Comparison of ENCODE assay signal across 8 mouse cellular contexts in the genomic region with DNA sequence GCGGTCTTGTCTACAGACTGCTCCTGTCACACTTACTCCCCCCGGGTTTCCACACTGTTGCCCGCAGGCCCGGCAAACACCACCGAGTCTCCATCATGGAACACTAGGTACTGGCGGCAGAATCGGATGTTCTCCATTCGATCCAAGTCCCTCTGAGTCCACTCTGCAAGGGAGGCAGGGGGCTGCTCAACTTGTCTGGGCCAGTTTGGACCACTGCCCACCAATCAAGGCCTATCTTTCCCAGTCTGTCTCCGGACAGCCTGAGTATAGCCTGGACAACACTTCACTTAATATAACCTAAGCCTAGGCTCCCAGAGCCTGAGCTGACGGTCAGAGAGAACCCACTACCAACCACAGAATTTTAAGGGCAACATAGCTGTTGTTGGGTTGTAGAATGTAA. TPM values are rescaled to one million over a fixed set of nuclear protein-coding genes. Genes with fewer than 3 reads are reported as not detected.
DNase-seq lines count a peak whose midpoint lies in the region; ATAC-seq and TF ChIP-seq lines count a peak whose summit lies in the region.

No protein-coding gene starts in this region.

- TF ChIP-seq POLR2A in MEL (IDR thresholded peaks at IDR 0.05; ENCODE audit: control insufficient read depth in 1 of 2, insufficient read depth in 1 of 2, low read depth in 1 of 2, low read length in 2 of 2, poor library complexity in 1 of 2) = no peak

- H3K9me3 ChIP-seq in heart, embryonic 16.5 days (replicated peaks; ENCODE audit: control insufficient read depth, low read length) = no peaks in the 10 kb centered on the region
- H3K9me3 ChIP-seq in MEL (replicated peaks; ENCODE audit: insufficient read depth, low read length) = no peaks in the 10 kb centered on the region
- H3K9me3 ChIP-seq in hindbrain, embryonic 11.5 days (ENCODE audit: control insufficient read depth, low read length) = no peaks in the 10 kb centered on the region
- H3K9me3 ChIP-seq in midbrain, embryonic 13.5 days = no peaks in the 10 kb centered on the region

- H3K27ac ChIP-seq in heart, embryonic 16.5 days (ENCODE audit: low read length) = peak overlapping the region; percentile 84
- H3K27ac ChIP-seq in MEL (ENCODE audit: control insufficient read depth, low read depth, low read length) = 0 out of 2 replicates have a peak overlapping the region, but pooled peaks have one; percentile 2
- no peak overlapping the region for H3K27ac ChIP-seq in hindbrain, embryonic 11.5 days (ENCODE audit: low read depth, low read length)
- no peak overlapping the region for H3K27ac ChIP-seq in midbrain, embryonic 13.5 days

- peaks cover 10% of the 10 kb centered on the region for H3K79me2 ChIP-seq in MEL (ENCODE audit: control insufficient read depth, insufficient read depth, low read length, poor library complexity)

- no peak for TF ChIP-seq EP300 in MEL (IDR thresholded peaks at IDR 0.05; ENCODE audit: low read depth in 1 of 2, low read length in 2 of 2)

- H3K36me3 ChIP-seq in heart, embryonic 16.5 days (ENCODE audit: control insufficient read depth, insufficient read depth) = peaks cover 21% of the 10 kb centered on the region
- H3K36me3 ChIP-seq in MEL (ENCODE audit: control insufficient read depth in 1 of 2, insufficient read depth in 2 of 2, low read length in 2 of 2) = no peaks in the 10 kb centered on the region; a peak in 1 of 4 replicates
- peaks cover 5% of the 10 kb centered on the region; the same call in 1 of the 2 replicates for H3K36me3 ChIP-seq in hindbrain, embryonic 11.5 days (ENCODE audit: control insufficient read depth, insufficient read depth, low read length)
- peaks cover 44% of the 10 kb centered on the region for H3K36me3 ChIP-seq in midbrain, embryonic 13.5 days

- DNase-seq in heart, adult 18-20 months = no peak
- DNase-seq in MEL (ENCODE audit: low read depth, low spot score) = no peak
- DNase-seq in hindbrain, embryonic 11.5 days (ENCODE audit: low spot score) = no peak
- DNase-seq in layer of hippocampus, adult 8-10 months (ENCODE audit: low spot score in 2 of 2) = no peak
- DNase-seq in kidney, adult 9 months = no peak

- peak overlapping the region; percentile 99 for H3K4me2 ChIP-seq in heart, embryonic 16.5 days (ENCODE audit: low read depth, low read length)
- peak overlapping the region; percentile 90 for H3K4me2 ChIP-seq in hindbrain, embryonic 11.5 days (replicated peaks; ENCODE audit: low read depth, low read length)
- H3K4me2 ChIP-seq in midbrain, embryonic 13.5 days (replicated peaks) = peak overlapping the region; percentile 93

- H3K9ac ChIP-seq in heart, embryonic 16.5 days (ENCODE audit: low read length) = peak overlapping the region; percentile 90
- H3K9ac ChIP-seq in MEL (ENCODE audit: control insufficient read depth, low read depth, low read length, poor library complexity, severe bottlenecking) = peak overlapping the region; percentile 93
- peak overlapping the region; percentile 80 for H3K9ac ChIP-seq in hindbrain, embryonic 11.5 days (ENCODE audit: low read depth, low read length)
- H3K9ac ChIP-seq in midbrain, embryonic 13.5 days (replicated peaks) = peak overlapping the region; percentile 70

- no peak for ATAC-seq in heart, embryonic 16.5 days (replicated peaks; ENCODE audit: extremely low read depth, insufficient read depth, low FRiP score)
- ATAC-seq in hindbrain, embryonic 11.5 days (ENCODE audit: low FRiP score) = no peak
- 0 out of 2 replicates have a peak, but pooled peaks have one; percentile 1 for ATAC-seq in midbrain, embryonic 13.5 days
- ATAC-seq in megakaryocyte-erythroid progenitor cell, adult 5-6 weeks (replicated peaks; ENCODE audit: low FRiP score, low TSS enrichment, poor library complexity, severe bottlenecking) = no peak

- H3K4me3 ChIP-seq in heart, embryonic 16.5 days (ENCODE audit: low read length) = peak overlapping the region; percentile 82
- peak overlapping the region; percentile 77 to 82 for H3K4me3 ChIP-seq in MEL (ENCODE audit: control insufficient read depth in 1 of 2, insufficient read depth in 1 of 2, low read depth in 2 of 2, low read length in 2 of 2)
- H3K4me3 ChIP-seq in hindbrain, embryonic 11.5 days (ENCODE audit: low read depth, low read length) = peak overlapping the region; percentile 77
- peak overlapping the region; percentile 59 for H3K4me3 ChIP-seq in midbrain, embryonic 13.5 days (replicated peaks)

- no peak for TF ChIP-seq RAD21 in MEL (IDR thresholded peaks at IDR 0.05; ENCODE audit: low read depth, low read length)

- TF ChIP-seq CTCF in MEL (IDR thresholded peaks at IDR 0.05 in 2 of 3, conservative IDR thresholded peaks at IDR 0.05 in 1 of 3; ENCODE audit: control insufficient read depth in 1 of 3, insufficient read depth in 1 of 3, low read depth in 2 of 3, low read length in 3 of 3, poor library complexity in 1 of 3, severe bottlenecking in 1 of 3) = no peak

- WGBS in heart, embryonic 16.5 days = 63% methylated on average over 10 of the region's 10 CpGs
- WGBS in hindbrain, embryonic 11.5 days = 74% methylated on average over 10 of the region's 10 CpGs
- 76% methylated on average over 10 of the region's 10 CpGs for WGBS in midbrain, embryonic 13.5 days

- H3K4me1 ChIP-seq in heart, embryonic 16.5 days (ENCODE audit: control insufficient read depth, insufficient read depth, low read length) = peaks cover 20% of the 10 kb centered on the region; the same call in 1 of the 2 replicates
- H3K4me1 ChIP-seq in MEL (ENCODE audit: control insufficient read depth in 1 of 2, insufficient read depth in 2 of 2, low read length in 2 of 2) = peaks cover 3 to 10% of the 10 kb centered on the region in 2 experiments; a peak in 3 of 4 replicates
- H3K4me1 ChIP-seq in hindbrain, embryonic 11.5 days (replicated peaks; ENCODE audit: control insufficient read depth, insufficient read depth, low read length) = peaks cover 2% of the 10 kb centered on the region; the same call in 1 of the 2 replicates
- H3K4me1 ChIP-seq in midbrain, embryonic 13.5 days (replicated peaks) = peaks cover 27% of the 10 kb centered on the region

- no peaks in the 10 kb centered on the region for H3K27me3 ChIP-seq in heart, embryonic 16.5 days (ENCODE audit: control insufficient read depth, insufficient read depth, low read length)
- H3K27me3 ChIP-seq in MEL (ENCODE audit: control insufficient read depth in 1 of 2, insufficient read depth in 2 of 2, low read length in 2 of 2) = no peaks in the 10 kb centered on the region
- H3K27me3 ChIP-seq in hindbrain, embryonic 11.5 days (ENCODE audit: control insufficient read depth, insufficient read depth, low read length) = no peaks in the 10 kb centered on the region
- no peaks in the 10 kb centered on the region for H3K27me3 ChIP-seq in midbrain, embryonic 13.5 days

RNA-seq across cellular contexts. Expression of a gene that starts 0.8 kb away (rescaled TPM):
- 54.5 and 57.0 TPM in 2 replicates for polyA plus RNA-seq in heart, embryonic 16.5 days (2015; fragmentation: Nextera tagmentation; extraction: Ambion mirVana)
- 10 to 100 TPM; 37.4 to 48.3 TPM for total RNA-seq in heart, adult 18-20 months (2021)
- total RNA-seq in MEL (2012; rRNA removed) = 57.5 and 76.1 TPM in 2 replicates
- 10 to 100 TPM in 1 of 2 experiments, not detected in 1; 69.0 TPM for polyA plus RNA-seq in MEL (2012; ENCODE audit: insufficient read depth in 1 of 2, insufficient read length in 2 of 2, low read depth in 1 of 2, low replicate concordance in 2 of 2, missing spikeins in 1 of 2)
- polyA plus RNA-seq in hindbrain, embryonic 11.5 days (2014; fragmentation: Nextera tagmentation; extraction: Ambion mirVana) = 54.3 and 55.3 TPM in 2 replicates
- polyA plus RNA-seq in midbrain, embryonic 13.5 days (2015; fragmentation: Nextera tagmentation; extraction: Ambion mirVana) = 56.3 and 62.5 TPM in 2 replicates
- 10 to 100 TPM; 33.9 to 45.8 (median 35.5) TPM for total RNA-seq in layer of hippocampus, adult 8-10 months (2022)
- 162 and 202 TPM in 2 replicates for total RNA-seq in megakaryocyte-erythroid progenitor cell, adult 5-6 weeks (2014; fragmentation: Nextera tagmentation)
- 119 and 214 TPM in 2 replicates for total RNA-seq in megakaryocyte-erythroid progenitor cell, adult 5-6 weeks (2017)

RNA-seq across cellular contexts. Expression of a gene that starts 10.4 kb away (rescaled TPM):
- 31.3 and 34.7 TPM in 2 replicates for polyA plus RNA-seq in heart, embryonic 16.5 days (2015; fragmentation: Nextera tagmentation; extraction: Ambion mirVana)
- total RNA-seq in heart, adult 18-20 months (2021) = 10 to 100 TPM; 83.4 to 86.8 TPM
- total RNA-seq in MEL (2012; rRNA removed) = 24.9 and 28.5 TPM in 2 replicates
- polyA plus RNA-seq in MEL (2012; ENCODE audit: insufficient read depth in 1 of 2, insufficient read length in 2 of 2, low read depth in 1 of 2, low replicate concordance in 2 of 2, missing spikeins in 1 of 2) = 10 to 100 TPM in 1 of 2 experiments, not detected in 1; 74.8 TPM
- 24.3 and 26.5 TPM in 2 replicates for polyA plus RNA-seq in hindbrain, embryonic 11.5 days (2014; fragmentation: Nextera tagmentation; extraction: Ambion mirVana)
- polyA plus RNA-seq in midbrain, embryonic 13.5 days (2015; fragmentation: Nextera tagmentation; extraction: Ambion mirVana) = 46.2 and 55.6 TPM in 2 replicates
- total RNA-seq in layer of hippocampus, adult 8-10 months (2022) = 100 to 1,000 TPM in 3 of 4 experiments, 10 to 100 TPM in 1; 89.0 to 123 (median 115) TPM
- total RNA-seq in megakaryocyte-erythroid progenitor cell, adult 5-6 weeks (2014; fragmentation: Nextera tagmentation) = 140 and 141 TPM in 2 replicates
- total RNA-seq in megakaryocyte-erythroid progenitor cell, adult 5-6 weeks (2017) = 41.2 and 65.5 TPM in 2 replicates

RNA-seq across cellular contexts. Expression of a gene that starts 13.3 kb away (rescaled TPM):
- polyA plus RNA-seq in heart, embryonic 16.5 days (2015; fragmentation: Nextera tagmentation; extraction: Ambion mirVana) = 0.44 and 0.53 TPM in 2 replicates
- under 1 TPM in 1 of 2 experiments, not detected in 1; 0.36 TPM for total RNA-seq in heart, adult 18-20 months (2021)
- total RNA-seq in MEL (2012; rRNA removed) = 1.6 and 4.6 TPM in 2 replicates
- polyA plus RNA-seq in MEL (2012; ENCODE audit: insufficient read depth in 1 of 2, insufficient read length in 2 of 2, low read depth in 1 of 2, low replicate concordance in 2 of 2, missing spikeins in 1 of 2) = 1 to 10 TPM in 1 of 2 experiments, not detected in 1; 10.0 TPM
- polyA plus RNA-seq in hindbrain, embryonic 11.5 days (2014; fragmentation: Nextera tagmentation; extraction: Ambion mirVana) = 0.25 TPM in 2 replicates
- polyA plus RNA-seq in midbrain, embryonic 13.5 days (2015; fragmentation: Nextera tagmentation; extraction: Ambion mirVana) = 0.11 and 0.23 TPM in 2 replicates
- total RNA-seq in layer of hippocampus, adult 8-10 months (2022) = not detected
- not detected in 2 replicates for total RNA-seq in megakaryocyte-erythroid progenitor cell, adult 5-6 weeks (2014; fragmentation: Nextera tagmentation)
- 0.30 TPM in 1 of 2 replicates, not detected in the other for total RNA-seq in megakaryocyte-erythroid progenitor cell, adult 5-6 weeks (2017)

RNA-seq across cellular contexts. Expression of a gene that starts 40.6 kb away (rescaled TPM):
- polyA plus RNA-seq in heart, embryonic 16.5 days (2015; fragmentation: Nextera tagmentation; extraction: Ambion mirVana) = 1.9 and 2.4 TPM in 2 replicates
- total RNA-seq in heart, adult 18-20 months (2021) = 1 to 10 TPM; 1.4 to 1.8 TPM
- 1.2 and 2.2 TPM in 2 replicates for total RNA-seq in MEL (2012; rRNA removed)
- 1 to 10 TPM in 1 of 2 experiments, not detected in 1; 3.4 TPM for polyA plus RNA-seq in MEL (2012; ENCODE audit: insufficient read depth in 1 of 2, insufficient read length in 2 of 2, low read depth in 1 of 2, low replicate concordance in 2 of 2, missing spikeins in 1 of 2)
- polyA plus RNA-seq in hindbrain, embryonic 11.5 days (2014; fragmentation: Nextera tagmentation; extraction: Ambion mirVana) = 1.6 and 1.8 TPM in 2 replicates
- polyA plus RNA-seq in midbrain, embryonic 13.5 days (2015; fragmentation: Nextera tagmentation; extraction: Ambion mirVana) = 3.0 and 3.3 TPM in 2 replicates
- 1 to 10 TPM; 1.2 to 2.3 (median 1.6) TPM for total RNA-seq in layer of hippocampus, adult 8-10 months (2022)
- 0.92 TPM in 1 of 2 replicates, not detected in the other for total RNA-seq in megakaryocyte-erythroid progenitor cell, adult 5-6 weeks (2014; fragmentation: Nextera tagmentation)
- 1.1 and 3.1 TPM in 2 replicates for total RNA-seq in megakaryocyte-erythroid progenitor cell, adult 5-6 weeks (2017)

RNA-seq across cellular contexts. Expression of a gene that starts 44.5 kb away (rescaled TPM):
- polyA plus RNA-seq in heart, embryonic 16.5 days (2015; fragmentation: Nextera tagmentation; extraction: Ambion mirVana) = 21.6 and 26.0 TPM in 2 replicates
- total RNA-seq in heart, adult 18-20 months (2021) = 10 to 100 TPM; 10.5 to 10.6 TPM
- 38.1 and 50.4 TPM in 2 replicates for total RNA-seq in MEL (2012; rRNA removed)
- polyA plus RNA-seq in MEL (2012; ENCODE audit: insufficient read depth in 1 of 2, insufficient read length in 2 of 2, low read depth in 1 of 2, low replicate concordance in 2 of 2, missing spikeins in 1 of 2) = 10 to 100 TPM in 1 of 2 experiments, not detected in 1; 26.2 TPM
- polyA plus RNA-seq in hindbrain, embryonic 11.5 days (2014; fragmentation: Nextera tagmentation; extraction: Ambion mirVana) = 18.9 and 20.4 TPM in 2 replicates
- polyA plus RNA-seq in midbrain, embryonic 13.5 days (2015; fragmentation: Nextera tagmentation; extraction: Ambion mirVana) = 18.1 and 18.5 TPM in 2 replicates
- total RNA-seq in layer of hippocampus, adult 8-10 months (2022) = 10 to 100 TPM; 17.2 to 21.6 (median 19.2) TPM
- total RNA-seq in megakaryocyte-erythroid progenitor cell, adult 5-6 weeks (2014; fragmentation: Nextera tagmentation) = 7.8 and 15.0 TPM in 2 replicates
- 10.7 and 19.2 TPM in 2 replicates for total RNA-seq in megakaryocyte-erythroid progenitor cell, adult 5-6 weeks (2017)

Comparison
In these comparisons a context has a peak if more than half of its experiments do, and no peak if none do; other contexts are left out.
1. H3K27ac ChIP-seq: peak in heart, embryonic 16.5 days (single experiment) and MEL (single experiment); none in hindbrain, embryonic 11.5 days (single experiment) and midbrain, embryonic 13.5 days (single experiment).
2. Peak in every context shown above with its lines, with median percentiles within 50 percentile points of each other: H3K4me2 ChIP-seq, H3K4me3 ChIP-seq and H3K9ac ChIP-seq.